Mouse (Mus musculus) R1 (cell line): ENCODE results near the gene Tmem131.

Experiments used
- DNase-seq: peaks from one replicate; pipeline ENCODE4 v3.0.0-alpha.2; 2018; ENCODE audit warnings: low read depth, low spot score

Gene Tmem131

DNA sequence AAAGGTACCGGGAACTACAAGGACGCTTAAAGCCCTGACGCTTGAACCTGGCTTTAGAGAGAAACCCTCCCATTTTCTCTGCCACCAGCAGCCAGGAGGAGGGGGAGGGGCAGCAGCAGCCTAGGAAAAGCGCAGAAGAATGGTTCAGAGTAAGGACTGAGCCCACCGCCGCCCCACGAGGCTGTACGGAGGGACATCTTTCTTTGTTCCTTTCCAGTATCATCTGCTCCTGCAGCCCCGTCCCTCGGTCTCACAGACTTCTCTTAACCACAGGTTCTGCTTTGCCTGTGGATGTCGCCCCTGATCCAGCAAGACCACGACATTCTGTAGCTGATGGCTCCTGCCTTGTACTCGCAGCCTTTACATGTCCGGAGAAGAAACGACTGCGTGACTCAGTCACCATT, 158.2 kb downstream of the Tmem131 start:
- peak; percentile 64 for DNase-seq

DNA sequence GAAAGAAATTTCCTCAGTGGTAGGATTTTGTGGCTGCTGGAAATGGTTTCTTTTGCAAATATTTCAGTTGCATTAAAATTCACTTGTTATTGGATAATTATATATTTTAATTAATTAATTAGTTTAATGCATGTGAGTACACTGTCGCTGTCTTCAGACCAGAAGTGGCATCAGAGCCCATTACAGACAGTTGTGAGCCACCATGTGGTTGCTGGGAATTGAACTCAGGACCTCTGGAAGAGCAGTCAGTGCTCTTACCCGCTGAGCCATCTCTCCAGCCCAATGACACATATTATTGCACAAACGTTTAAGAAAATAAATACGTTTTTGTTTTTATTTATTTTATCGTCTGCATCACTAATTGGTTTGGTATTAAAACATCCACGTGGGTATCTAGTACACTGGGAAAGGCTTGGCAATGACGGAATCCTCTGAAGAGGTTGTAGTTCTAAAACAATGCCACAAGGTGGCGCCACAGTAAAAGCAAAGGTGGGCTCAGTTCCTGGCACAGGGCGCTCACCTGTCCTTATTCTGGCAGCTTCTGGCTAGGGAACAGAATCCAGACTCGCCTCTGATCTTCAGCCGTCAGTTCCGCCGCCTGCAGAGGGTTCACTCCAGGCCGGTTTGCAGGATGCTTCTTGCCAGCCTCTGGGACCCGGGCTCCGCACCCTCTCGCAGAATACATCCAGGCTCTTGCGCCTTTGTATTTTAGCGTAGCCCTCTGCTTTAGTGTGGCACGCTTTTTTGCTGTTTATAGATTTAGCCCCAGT, 158.9 kb downstream of the Tmem131 start:
- peak; percentile 89 for DNase-seq

DNA sequence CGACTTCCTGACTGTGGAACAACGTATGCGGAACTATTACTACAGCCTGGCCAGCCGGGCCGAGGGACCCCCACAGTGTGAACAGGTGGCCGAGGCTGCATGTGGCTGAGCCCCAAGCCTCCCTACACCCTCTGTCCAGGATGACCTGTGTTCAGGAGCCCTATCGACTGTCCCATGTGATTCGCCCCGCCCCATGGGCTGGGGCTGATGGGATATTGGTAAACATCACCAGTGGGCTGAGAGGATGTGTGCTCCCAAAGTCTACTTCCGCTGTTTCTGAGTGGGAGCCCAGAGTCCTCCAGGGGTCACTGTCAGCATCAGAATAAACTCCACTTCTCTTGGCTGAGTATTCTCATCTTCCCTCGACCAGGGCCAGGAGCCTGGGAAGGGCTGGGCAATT, 161.0 kb downstream of the Tmem131 start:
- no peak for DNase-seq

DNA sequence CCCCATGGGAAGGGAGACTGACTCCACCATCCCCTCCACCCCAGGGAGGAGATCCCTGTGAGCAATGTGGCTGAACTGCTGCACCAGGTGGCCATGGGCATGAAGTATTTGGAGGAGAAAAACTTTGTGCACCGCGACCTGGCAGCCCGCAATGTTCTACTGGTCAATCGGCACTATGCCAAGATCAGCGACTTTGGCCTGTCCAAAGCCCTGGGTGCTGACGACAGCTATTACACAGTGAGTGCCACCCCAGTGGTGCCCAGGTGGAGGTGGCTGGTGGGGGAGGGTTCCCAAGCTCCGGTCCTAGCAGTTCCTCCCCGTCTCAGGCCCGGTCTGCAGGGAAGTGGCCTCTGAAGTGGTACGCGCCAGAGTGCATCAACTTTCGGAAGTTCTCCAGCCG, 162.7 kb downstream of the Tmem131 start:
- no peak for DNase-seq

DNA sequence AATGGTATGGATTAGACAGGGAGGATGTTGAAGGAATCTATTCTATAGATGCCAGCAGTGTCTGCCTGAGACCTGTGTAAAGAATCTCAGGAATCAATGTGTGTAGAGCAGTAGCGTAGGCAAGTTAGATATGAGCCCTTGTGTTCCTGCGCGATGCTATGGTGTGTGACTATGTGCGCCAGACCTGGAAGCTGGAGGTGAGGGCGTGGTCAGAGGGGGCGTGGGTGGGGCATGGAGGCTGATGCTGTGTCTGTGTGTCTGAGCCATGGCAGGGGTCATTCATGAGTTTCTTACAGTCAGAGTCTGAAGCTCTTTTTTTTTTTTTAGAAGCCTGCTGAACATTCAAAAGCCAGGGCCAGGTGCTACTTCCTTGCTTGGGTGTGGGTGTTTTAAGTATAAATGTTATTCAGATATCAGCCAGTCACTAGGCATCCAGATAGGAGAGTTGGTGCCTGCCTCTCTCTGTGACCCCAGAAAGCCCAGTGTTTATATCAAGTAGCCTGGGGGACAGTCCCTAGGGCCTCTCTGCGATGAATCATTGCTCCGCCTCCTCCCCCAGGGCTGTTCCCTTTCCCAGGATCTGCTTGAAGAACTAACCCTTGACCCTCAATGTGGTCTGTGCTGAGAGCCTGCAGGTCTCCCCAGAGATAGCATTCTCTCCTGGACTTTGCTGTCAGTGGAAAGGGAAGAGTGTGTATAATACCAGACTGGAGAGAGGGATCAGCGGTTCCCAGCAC, 171.1 kb downstream of the Tmem131 start:
- DNase-seq: peak; percentile 63

DNA sequence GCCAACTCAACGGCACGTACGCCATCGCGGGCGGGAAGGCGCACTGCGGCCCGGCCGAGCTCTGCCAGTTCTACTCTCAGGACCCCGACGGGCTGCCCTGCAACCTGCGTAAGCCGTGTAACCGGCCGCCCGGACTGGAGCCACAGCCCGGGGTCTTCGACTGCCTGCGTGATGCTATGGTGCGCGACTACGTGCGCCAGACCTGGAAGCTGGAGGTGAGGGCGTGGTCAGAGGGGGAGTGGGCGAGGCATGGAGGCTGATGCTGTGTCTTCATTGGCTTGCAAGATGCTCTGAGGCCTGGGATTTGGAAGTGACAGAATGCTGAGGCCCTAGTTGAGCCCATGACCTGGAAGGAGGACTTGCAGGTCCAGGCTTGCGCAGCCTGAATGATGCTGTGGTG, 172.5 kb downstream of the Tmem131 start:
- peak; percentile 94 for DNase-seq

DNA sequence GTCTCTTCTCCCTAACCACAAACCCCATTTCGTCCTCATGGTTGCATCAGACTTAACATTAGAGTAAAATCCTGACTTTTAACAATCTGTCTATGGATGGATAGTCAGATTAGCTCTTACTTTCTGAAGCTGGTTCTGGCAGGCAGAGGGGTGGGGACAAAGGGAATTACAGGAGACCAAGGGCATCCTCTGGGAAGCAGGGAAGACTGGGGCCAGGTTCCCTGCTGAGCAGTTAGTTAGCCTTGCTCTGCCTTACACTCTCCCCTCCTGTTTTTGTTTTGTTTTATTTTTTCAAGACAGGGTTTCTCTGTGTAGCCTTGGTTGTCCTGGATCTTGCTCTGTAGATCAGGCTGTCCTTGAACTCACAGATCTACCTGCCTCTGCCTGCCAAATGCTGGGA, 173.5 kb downstream of the Tmem131 start:
- DNase-seq: peak; percentile 55

DNA sequence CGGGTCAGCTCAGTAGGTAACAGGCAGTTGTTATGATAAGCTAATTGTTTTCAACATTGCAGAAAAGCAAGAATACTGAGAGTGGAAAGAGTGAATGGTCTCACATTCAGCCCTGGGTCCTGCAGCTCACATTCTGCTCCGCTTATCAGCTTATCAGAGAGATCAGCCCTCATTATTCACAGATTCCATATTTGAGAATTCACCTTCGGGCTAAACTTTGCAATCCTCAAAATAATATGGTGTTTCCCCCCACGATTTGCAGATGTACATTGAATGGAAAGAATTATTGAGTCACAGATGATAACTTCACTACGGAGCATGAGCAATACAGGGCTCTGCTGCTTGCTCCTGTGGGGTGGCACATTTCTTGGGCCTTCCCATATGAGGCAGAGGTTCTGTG, 174.7 kb downstream of the Tmem131 start:
- no peak for DNase-seq

DNA sequence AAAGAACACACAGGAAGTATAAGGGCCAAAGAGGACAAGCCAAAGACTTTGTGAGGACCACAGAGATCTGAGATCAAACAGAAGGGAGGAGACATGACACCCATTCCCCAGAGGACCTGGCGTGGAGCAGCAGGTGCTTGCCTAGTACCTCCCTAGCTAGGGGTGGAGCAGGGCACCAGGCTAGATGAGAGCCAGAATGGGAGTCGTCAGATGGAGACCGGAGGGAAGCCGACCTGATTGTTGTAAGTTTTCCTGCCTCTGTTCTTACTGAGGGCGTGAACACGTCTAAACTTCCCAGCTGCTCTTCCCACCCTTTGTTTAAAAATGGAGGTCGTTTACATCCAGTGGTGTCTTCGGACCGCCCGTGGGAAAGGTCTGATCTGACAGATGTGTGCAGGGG, 176.1 kb downstream of the Tmem131 start:
- peak; percentile 55 for DNase-seq

DNA sequence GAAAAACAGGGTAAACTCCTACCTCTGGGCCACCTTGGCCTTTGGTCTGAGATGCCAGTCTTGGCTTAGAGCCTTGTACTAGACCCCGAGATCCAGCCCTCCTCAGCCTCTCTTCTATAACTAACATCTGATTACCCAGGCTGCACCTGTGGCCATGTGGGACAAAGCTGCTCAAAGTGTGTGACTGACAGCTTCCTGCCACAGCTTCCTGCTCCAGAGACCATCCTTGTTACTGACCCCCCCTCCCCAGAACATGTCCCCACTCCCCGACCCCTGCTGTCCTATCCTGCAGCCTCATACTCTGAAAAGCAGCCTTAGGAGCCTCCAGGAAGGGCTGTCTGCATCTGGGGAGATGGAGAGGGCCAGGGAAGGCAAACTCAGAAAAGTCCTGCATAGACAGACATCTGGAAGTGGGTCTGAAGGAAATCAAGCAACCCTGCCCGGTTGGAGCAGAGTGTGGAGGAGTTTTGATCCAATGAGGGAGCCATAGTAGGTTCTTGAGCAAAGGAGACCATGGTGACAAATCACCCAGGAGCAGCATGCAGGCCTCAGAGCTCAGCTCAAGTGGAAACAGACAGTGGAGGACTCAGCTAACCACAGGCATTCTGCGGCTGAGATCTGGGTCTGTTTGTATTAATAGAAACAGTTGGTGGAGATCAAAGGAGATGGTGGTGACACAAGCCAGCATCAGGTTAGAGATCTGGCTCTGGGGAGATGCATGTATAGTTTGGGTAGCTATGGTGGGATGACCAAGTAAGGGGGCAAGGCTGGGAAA, 176.8 kb downstream of the Tmem131 start:
- DNase-seq: no peak

DNA sequence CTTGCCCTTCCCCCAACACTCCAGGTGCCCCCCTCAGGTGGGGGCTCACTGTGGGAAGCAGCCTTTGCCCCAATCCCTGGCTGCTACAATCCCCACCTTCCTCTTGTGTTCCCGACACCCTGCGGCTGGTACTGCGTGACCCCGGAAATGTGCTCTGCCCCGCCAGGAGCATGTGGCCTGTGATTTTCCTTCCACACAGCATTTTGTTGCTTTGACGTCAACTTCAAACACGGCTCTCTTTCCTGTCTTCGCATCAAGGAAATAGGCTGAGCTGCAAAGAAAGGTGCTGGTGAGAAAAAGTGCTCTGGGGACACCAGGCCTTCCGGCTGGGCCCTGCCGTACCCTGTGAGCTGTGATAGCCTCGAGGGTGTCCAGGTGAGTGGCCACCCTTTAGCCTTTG, 181.9 kb downstream of the Tmem131 start, which contains the start of gene Zap70:
Zap70 (plus strand) TSS at position 231 of the 400 bp plus-strand sequence.
- DNase-seq: no peak

DNA sequence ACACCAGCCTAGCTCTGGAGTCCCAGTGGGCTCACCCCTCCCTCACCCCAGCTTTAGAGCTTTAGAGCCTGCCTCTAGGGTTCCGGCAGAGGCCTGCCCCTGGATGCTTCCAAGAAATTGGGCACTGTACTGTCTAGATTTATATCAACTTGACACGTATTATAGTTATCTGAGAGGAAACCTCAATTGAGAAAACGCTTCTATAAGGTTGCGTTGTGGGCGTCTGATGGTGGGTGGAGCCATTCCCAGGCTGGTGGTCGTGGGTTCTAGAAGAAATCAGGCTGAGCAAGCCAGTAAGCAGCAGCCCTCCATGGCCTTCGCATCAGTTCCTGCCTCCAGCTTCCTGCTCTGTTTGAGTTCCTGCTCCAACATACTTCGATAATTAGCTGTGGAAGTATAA, 182.4 kb downstream of the Tmem131 start:
- no peak for DNase-seq

DNA sequence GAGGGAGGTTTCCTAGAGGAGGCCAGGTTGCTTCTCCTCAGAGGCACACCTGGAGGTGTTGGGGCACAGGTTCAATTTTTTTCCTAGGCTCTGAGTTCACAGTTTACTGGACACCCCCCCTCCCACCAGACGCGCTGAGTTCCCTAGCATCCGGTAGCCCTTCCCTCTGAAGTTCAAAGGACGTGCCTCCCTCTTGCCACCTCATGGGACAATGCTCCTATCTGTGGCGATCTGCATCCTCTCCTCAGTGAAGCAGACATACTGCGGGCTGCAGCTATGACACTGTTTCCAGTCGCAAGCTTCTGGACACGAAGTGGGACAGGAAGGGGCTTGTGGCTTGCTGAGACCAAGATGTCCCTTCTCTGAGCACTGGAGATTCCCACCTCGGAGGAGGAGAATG, 183.1 kb downstream of the Tmem131 start:
- no peak for DNase-seq

DNA sequence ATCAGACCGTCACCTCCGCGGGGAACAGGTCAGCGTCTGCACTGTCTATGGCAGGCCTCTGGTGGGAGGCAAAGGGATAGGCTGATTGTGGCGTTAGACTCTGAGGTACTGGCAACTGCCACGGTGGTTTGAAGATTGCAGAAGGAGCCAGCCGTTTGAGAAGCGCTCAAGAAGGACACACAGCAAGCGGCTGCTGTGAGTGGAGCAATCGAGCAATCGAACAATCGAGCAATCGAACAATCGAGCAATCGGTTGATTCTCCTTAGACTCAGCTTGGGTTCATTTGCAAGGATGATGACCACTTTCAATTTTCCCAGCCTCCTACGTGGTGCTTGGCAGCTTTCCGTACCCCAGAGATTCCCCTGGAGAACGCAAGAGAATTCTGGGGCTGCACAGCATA, 184.4 kb downstream of the Tmem131 start:
- DNase-seq: peak; percentile 74

DNA sequence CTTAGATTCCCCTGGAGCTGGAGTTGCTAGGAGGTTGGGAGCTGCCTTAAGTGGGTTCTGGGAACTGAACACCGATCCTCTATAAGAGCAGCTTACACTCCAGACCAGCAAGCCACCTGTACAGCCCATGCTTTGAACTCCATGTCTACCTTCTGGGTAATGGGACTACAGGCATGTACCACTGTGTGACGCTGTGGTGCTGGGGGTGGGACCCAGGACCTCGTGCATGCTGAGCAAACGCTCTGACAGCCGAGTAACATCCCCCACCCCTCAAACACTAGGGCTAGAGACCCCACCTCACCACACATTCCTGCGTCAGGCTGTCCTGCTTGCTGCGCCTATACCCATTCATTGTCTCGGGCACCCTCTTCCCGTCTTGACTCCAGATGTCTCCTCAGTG, 184.9 kb downstream of the Tmem131 start:
- peak; percentile 62 for DNase-seq

DNA sequence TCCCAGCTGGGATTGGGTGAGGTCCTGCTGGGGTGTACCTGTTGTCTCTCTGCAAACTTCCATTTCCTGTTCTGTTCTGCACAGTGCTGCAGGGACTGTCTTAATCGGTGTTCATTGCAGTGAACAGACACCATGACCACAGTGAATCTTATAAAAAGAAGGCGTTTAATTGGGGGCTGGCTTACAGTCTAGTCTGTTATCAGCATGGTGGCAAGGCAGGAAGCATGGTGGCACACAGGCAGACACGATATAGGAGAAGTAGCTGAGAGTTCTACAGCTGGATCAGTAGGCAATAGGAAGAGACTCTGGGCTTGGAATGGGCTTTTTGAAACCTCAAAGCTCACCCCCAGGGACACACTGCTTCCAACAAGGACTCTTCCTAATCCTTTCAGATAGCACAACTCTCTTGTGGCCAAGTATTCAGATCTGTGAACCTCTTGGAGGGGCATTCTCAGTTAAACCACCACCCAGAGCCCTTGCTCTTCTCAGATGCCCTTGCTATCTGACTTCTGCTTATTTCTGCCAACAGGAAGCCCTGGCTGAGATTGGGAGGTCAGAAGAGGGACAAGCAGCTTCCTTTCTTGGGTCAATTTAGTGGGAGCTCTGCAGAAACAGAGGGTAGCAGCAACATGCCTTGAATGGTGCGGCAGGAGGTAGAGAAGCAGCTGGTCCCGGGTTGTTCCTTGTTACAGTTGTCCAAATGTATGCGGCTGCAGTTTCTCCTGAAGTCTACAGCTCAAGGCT, 189.4 kb downstream of the Tmem131 start:
- DNase-seq: no peak

DNA sequence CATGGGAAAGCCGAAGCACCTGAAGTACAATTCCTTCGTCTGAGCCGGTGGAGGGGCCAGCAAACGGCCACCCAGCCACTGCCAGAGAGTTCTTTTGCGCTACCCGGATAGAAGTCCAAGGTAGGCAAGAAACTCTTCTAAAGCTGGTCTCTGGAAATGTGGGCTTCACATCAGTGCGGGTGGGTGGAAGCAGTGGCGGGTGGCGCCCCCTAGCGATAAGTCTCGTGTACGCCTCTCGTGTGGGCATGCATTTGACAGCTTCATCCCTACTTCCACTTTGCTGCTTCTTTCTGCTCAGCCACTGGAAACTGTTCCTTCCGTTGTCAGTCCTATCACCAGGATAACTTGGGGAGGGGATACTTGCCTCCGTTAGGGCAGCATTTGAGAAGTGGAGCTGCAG, 197.0 kb downstream of the Tmem131 start:
- DNase-seq: peak; percentile 61

DNA sequence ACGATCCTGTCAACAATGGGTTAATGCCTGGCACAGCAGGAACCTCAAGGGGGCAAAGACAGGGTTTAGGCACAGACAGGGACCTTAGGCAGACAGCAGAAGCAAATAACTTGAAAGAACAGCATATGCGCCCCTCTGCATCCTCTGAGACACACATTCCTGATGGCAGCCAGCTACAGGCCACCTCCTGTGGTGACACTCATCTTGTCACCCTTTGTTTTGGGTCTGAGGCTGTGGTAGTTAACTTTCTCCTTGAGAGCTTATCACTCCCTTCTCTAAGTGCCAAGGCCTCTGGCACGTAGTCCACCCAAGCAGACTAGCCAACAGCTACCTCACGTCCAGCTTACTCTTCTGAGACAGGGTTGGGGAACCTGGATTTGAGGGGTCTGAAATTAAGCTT, 197.8 kb downstream of the Tmem131 start:
- DNase-seq: no peak

DNA sequence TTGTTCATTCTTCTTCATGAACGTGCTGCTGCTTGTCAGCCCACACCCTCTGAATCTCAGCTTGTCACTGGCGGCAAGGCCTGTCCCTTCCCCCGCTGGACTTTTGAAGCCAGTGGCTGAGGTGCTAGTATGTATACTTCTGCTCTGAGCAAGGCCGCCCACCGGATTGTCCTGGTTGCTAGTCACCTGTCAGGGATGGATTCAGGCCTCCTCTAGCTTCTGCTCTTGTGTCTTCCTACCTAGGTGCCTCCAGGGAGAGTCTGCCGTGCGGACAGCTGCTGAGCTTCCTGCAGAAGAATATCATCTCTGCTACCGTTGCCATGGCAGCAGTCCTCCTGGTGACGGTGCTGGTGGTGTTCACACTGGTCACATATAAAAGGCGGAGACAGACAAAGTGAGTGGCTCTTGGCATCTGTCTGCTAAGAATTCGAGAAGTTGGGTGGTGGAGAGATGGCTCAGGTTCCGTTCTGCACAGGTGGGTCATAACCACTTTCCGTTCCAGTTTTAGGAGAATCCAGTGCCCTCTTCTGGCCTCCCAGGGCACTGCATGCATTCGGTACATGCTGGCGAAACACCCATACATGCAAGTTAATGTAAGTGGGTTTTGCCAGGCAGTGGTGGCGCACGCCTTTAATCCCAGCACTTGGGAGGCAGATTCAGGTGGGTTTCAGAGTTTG, 199.1 kb downstream of the Tmem131 start:
- DNase-seq: peak; percentile 79

DNA sequence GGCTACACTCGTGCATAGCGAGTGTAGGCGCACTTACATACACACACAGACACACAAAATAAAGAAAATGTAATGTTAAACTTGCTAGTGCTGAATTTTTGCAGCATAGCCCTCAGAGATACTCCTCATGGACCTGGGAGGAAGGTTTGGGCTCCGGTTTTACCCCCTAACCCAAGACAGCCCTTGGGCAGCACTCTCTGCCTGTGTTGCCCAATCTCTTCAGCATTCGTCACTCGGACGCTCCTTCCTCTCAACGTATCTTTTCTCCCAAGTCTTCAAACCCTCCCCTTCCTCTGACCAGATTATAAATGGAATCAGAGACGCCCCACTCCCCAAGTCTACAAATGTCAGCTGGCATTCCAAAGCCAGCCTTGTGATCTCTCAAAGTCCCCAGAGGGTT, 200.4 kb downstream of the Tmem131 start:
- DNase-seq: no peak
